Mouse (Mus musculus): ENCODE data around the gene Dexi.
A peak's percentile ranks its signal among the peaks of the same experiment; 100 is the strongest.

The Dexi gene

GRCm38 (mm10) chr16:10542698-10543365 lies at the start of gene Dexi:
Gene Dexi, minus strand, starts transcription at chr16:10543054.
- DNase-seq (ENCODE audit: extremely low spot score, low spot score): peak; percentile 91

GRCm38 (mm10) chr16:10586546-10586945 lies 43.7 kb upstream of the Dexi start:
- DNase-seq (ENCODE audit: extremely low spot score, low spot score): no peak

GRCm38 (mm10) chr16:10585165-10585564 lies 42.3 kb upstream of the Dexi start:
- no peak for DNase-seq (ENCODE audit: extremely low spot score, low spot score)

GRCm38 (mm10) chr16:10581234-10581898 lies 38.5 kb upstream of the Dexi start:
- no peak for DNase-seq (ENCODE audit: extremely low spot score, low spot score)

GRCm38 (mm10) chr16:10578376-10578775 lies 35.5 kb upstream of the Dexi start:
- no peak for DNase-seq (ENCODE audit: extremely low spot score, low spot score)

- no peak for DNase-seq (ENCODE audit: extremely low spot score, low spot score)
Measured at GRCm38 (mm10) chr16:10577548-10577947, 34.7 kb upstream of the Dexi start.

- DNase-seq (ENCODE audit: extremely low spot score, low spot score): no peak
Measured at GRCm38 (mm10) chr16:10575915-10576314, 33.1 kb upstream of the Dexi start.

GRCm38 (mm10) chr16:10574936-10575335 lies 32.1 kb upstream of the Dexi start:
- no peak for DNase-seq (ENCODE audit: extremely low spot score, low spot score)

- no peak for DNase-seq (ENCODE audit: extremely low spot score, low spot score)
Measured at GRCm38 (mm10) chr16:10571820-10572219, 29.0 kb upstream of the Dexi start.

GRCm38 (mm10) chr16:10570708-10571107 lies 27.9 kb upstream of the Dexi start:
- DNase-seq (ENCODE audit: extremely low spot score, low spot score): no peak

- DNase-seq (ENCODE audit: extremely low spot score, low spot score): no peak
Measured at GRCm38 (mm10) chr16:10569809-10570395, 27.0 kb upstream of the Dexi start.

- no peak for DNase-seq (ENCODE audit: extremely low spot score, low spot score)
Measured at GRCm38 (mm10) chr16:10567153-10567552, 24.3 kb upstream of the Dexi start.

GRCm38 (mm10) chr16:10565278-10565885 lies 22.5 kb upstream of the Dexi start:
- DNase-seq (ENCODE audit: extremely low spot score, low spot score): peak; percentile 67

- DNase-seq (ENCODE audit: extremely low spot score, low spot score): no peak
Measured at GRCm38 (mm10) chr16:10559991-10560390, 17.1 kb upstream of the Dexi start.

- no peak for DNase-seq (ENCODE audit: extremely low spot score, low spot score)
Measured at GRCm38 (mm10) chr16:10553858-10554257, 11.0 kb upstream of the Dexi start.

- DNase-seq (ENCODE audit: extremely low spot score, low spot score): no peak
Measured at GRCm38 (mm10) chr16:10551592-10551991, 8.7 kb upstream of the Dexi start.

GRCm38 (mm10) chr16:10549600-10549999 lies 6.7 kb upstream of the Dexi start:
- DNase-seq (ENCODE audit: extremely low spot score, low spot score): no peak

GRCm38 (mm10) chr16:10548938-10549337 lies 6.1 kb upstream of the Dexi start:
- DNase-seq (ENCODE audit: extremely low spot score, low spot score): no peak

GRCm38 (mm10) chr16:10546865-10547264 lies 4.0 kb upstream of the Dexi start:
- DNase-seq (ENCODE audit: extremely low spot score, low spot score): no peak

GRCm38 (mm10) chr16:10544995-10545622 lies 2.3 kb upstream of the Dexi start, which contains the start of gene Clec16a:
Gene Clec16a, plus strand, starts transcription at chr16:10545339.
- DNase-seq (ENCODE audit: extremely low spot score, low spot score): peak; percentile 94

GRCm38 (mm10) chr16:10542266-10542665 lies 588 bp downstream of the Dexi start:
- peak; percentile 56 for DNase-seq (ENCODE audit: extremely low spot score, low spot score)

- peak; percentile 24 for DNase-seq (ENCODE audit: extremely low spot score, low spot score)
Measured at GRCm38 (mm10) chr16:10541598-10541930, 1.3 kb downstream of the Dexi start.
